Mouse (Mus musculus) hindbrain, embryonic 16.5 days (tissue): ENCODE measurements around the gene Gltp. TPM values are rescaled to one million over a fixed set of nuclear protein-coding genes. Genes with fewer than 3 reads are reported as not detected.

Experiments used
- ATAC-seq: fragments of 200-750 bp; cut with Nextera tagmentation; 2 replicates; pipeline ENCODE4 v1.8.0; 2017; ENCODE audit warnings: moderate TSS enrichment, moderate library complexity
- H3K27ac ChIP-seq: fragments of 300-500 bp; sonication (generic); 2 replicates; pipeline ENCODE4 v1.5.1; 2014; ENCODE audit warnings: low read depth, mild to moderate bottlenecking, control low read depth, low read length, moderate library complexity
- H3K27me3 ChIP-seq: fragments of 300-500 bp; sonication (generic); replicated peaks from 2 replicates; pipeline ENCODE4 v1.6.1; 2014; ENCODE audit warnings: low read length; ENCODE audit not compliant: control insufficient read depth, insufficient read depth
- H3K36me3 ChIP-seq: fragments of 300-500 bp; sonication (generic); 2 replicates; pipeline ENCODE4 v1.6.1; 2014; ENCODE audit warnings: mild to moderate bottlenecking, low read length, moderate library complexity, mixed read lengths; ENCODE audit not compliant: control insufficient read depth, insufficient read depth
- H3K4me1 ChIP-seq: fragments of 300-500 bp; sonication (generic); 2 replicates; pipeline ENCODE4 v1.6.1; 2014; ENCODE audit warnings: low read depth, low read length; ENCODE audit not compliant: control insufficient read depth, insufficient read depth
- H3K4me2 ChIP-seq: fragments of 300-500 bp; sonication (generic); 2 replicates; pipeline ENCODE4 v1.6.1; 2014; ENCODE audit warnings: mild to moderate bottlenecking, low read length, control low read depth, moderate library complexity
- H3K4me3 ChIP-seq: fragments of 300-500 bp; sonication (generic); 2 replicates; pipeline ENCODE4 v1.5.1; 2014; ENCODE audit warnings: mild to moderate bottlenecking, low read length, control low read depth, moderate library complexity
- H3K9ac ChIP-seq: fragments of 300-500 bp; sonication (generic); 2 replicates; pipeline ENCODE4 v1.6.1; 2014; ENCODE audit warnings: low read depth, mild to moderate bottlenecking, control low read depth, low read length, moderate library complexity
- H3K9me3 ChIP-seq: fragments of 300-500 bp; sonication (generic); 2 replicates; pipeline ENCODE4 v1.6.1; 2014; ENCODE audit warnings: mild to moderate bottlenecking, low read length, moderate library complexity; ENCODE audit not compliant: control insufficient read depth
- WGBS: fragments of 180-500 bp; shearing (Covaris S2); extraction: QIAGEN DNeasy Blood & Tissue Kit; methylation state at CpG from one replicate; pipeline ENCODE4 v1.1.7; 2014; 5-methylcytosine and 5-hydroxymethylcytosine counted together
- polyA plus RNA-seq: library from polyadenylated mRNA; unstranded; fragments of >200 nt; fragmentation: Nextera tagmentation; extraction: Ambion mirVana; gene quantifications from 2 replicates; pipeline ENCODE4 v1.2.1, GENCODE M21; 2015

Gene Gltp
- polyA plus RNA-seq, 1 experiment from 2014 or later, result 53.4 TPM

- H3K4me1 ChIP-seq, result peaks cover 16% of the 10 kb centered on the region
- H3K4me3 ChIP-seq, result no peak overlapping the region
- no peak overlapping the region for H3K4me2 ChIP-seq
- WGBS, result 89% methylated on average over 5 of the region's 5 CpGs
- H3K9ac ChIP-seq, result no peak overlapping the region
- peaks cover 28% of the 10 kb centered on the region for H3K27me3 ChIP-seq
- no peak overlapping the region for H3K27ac ChIP-seq
- no peaks in the 10 kb centered on the region for H3K36me3 ChIP-seq
- no peak for ATAC-seq
- H3K9me3 ChIP-seq, result no peaks in the 10 kb centered on the region
Measured at GRCm38 (mm10) chr5:114655721-114656120, 35.1 kb downstream of the Gltp start.

- no peak for ATAC-seq
Measured at GRCm38 (mm10) chr5:114653656-114654437, 36.9 kb downstream of the Gltp start.

DNA sequence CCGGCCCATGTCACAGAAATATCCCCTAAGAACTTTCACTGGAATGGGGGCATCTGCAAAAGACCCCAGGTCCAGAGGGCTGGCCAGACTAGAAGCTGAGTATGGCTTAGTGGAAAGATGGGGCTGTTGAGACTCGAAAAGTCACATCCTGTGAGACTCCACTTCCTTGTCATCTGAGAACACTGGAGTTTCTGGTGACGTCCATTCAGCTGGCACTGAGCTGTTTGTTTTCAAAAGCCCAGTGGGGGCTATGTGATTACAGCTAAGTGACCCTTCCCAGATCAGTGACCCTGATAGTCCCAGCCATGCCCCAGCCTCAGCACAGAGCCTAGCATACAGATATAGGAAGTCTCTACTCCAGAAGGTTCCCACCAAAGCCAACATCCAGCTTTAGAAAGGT lies 39.3 kb downstream of the Gltp start:
- Histone ChIP-seq H3K27ac (no peak overlapping the region), H3K4me3 (no peak overlapping the region), H3K27me3 (peaks cover 3% of the 10 kb centered on the region), H3K4me1 (peaks cover 13% of the 10 kb centered on the region), H3K9me3 (no peaks in the 10 kb centered on the region), H3K9ac (no peak overlapping the region), H3K36me3 (no peaks in the 10 kb centered on the region), H3K4me2 (no peak overlapping the region)
- 37% methylated on average over 3 of the region's 3 CpGs for WGBS
- ATAC-seq, result no peak

More at GRCm38 (mm10) chr5:114653656-114654437, 36.9 kb downstream of the Gltp start:
- Histone ChIP-seq H3K4me2 (no peak overlapping the region), H3K27ac (no peak overlapping the region), H3K9ac (no peak overlapping the region), H3K36me3 (no peaks in the 10 kb centered on the region), H3K4me1 (peaks cover 16% of the 10 kb centered on the region), H3K27me3 (peaks cover 18% of the 10 kb centered on the region), H3K4me3 (no peak overlapping the region), H3K9me3 (no peaks in the 10 kb centered on the region)
- 84% methylated on average over 13 of the region's 15 CpGs for WGBS

- WGBS, result 41% methylated on average over 13 of the region's 14 CpGs
- no peak for ATAC-seq
- no peak overlapping the region for H3K27ac ChIP-seq
Measured at GRCm38 (mm10) chr5:114651002-114651401, 39.8 kb downstream of the Gltp start.

GRCm38 (mm10) chr5:114648728-114649311 lies 42.0 kb downstream of the Gltp start:
- H3K36me3 ChIP-seq, result no peaks in the 10 kb centered on the region
- H3K4me2 ChIP-seq, result no peak overlapping the region
- no peak overlapping the region for H3K9ac ChIP-seq
- H3K27me3 ChIP-seq, result no peaks in the 10 kb centered on the region
- H3K4me3 ChIP-seq, result no peak overlapping the region
- no peak overlapping the region for H3K27ac ChIP-seq
- 64% methylated on average over 11 of the region's 11 CpGs for WGBS
- no peak for ATAC-seq
- H3K9me3 ChIP-seq, result no peaks in the 10 kb centered on the region
- peaks cover 13% of the 10 kb centered on the region for H3K4me1 ChIP-seq

More at GRCm38 (mm10) chr5:114651002-114651401, 39.8 kb downstream of the Gltp start:
- Histone ChIP-seq H3K4me3 (no peak overlapping the region), H3K9ac (peak overlapping the region; percentile 26; the same call in 1 of the 2 replicates), H3K4me1 (peaks cover 13% of the 10 kb centered on the region), H3K27me3 (no peaks in the 10 kb centered on the region; the same call in 1 of the 2 replicates), H3K9me3 (no peaks in the 10 kb centered on the region), H3K4me2 (no peak overlapping the region), H3K36me3 (no peaks in the 10 kb centered on the region)

DNA sequence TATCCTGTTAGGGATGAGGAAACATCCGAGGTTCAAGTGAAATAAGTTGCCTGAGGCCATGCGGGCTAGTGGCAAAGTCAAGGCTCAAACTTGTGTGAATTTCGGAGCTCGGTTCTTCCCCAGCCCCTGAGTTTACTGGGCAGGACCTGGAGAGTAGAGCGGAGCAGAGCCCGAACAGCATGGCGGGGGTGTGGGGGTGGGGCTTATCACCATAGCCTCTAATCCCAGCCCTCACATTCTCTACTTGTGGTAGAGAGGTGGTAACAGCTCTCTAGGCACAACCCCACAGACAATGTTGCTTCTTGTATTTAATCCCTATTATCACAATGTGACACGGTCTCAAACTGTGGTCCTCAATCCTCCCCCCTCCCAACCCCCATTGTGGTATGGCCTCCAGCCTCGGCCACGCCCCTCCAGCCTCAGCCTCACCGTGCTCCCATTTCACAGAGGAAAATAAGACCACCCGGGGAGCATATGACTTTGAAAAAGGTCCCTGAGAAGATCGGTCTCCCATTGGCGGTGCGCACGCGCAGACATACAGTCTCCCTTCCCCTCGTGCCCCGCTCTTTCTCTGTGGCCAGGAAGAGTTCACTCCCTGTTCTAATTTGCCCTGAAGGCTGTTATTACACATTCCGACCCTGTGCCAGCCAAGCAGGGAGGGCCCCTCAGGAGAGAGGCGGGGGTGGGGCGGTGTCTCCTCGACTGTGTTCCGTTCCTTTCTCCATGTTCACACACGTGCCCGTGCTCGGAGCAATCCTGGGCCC lies 43.4 kb downstream of the Gltp start:
- peak; percentile 64 for ATAC-seq
- WGBS, result 3% methylated on average over 27 of the region's 27 CpGs
- peak overlapping the region; percentile 71 for H3K4me2 ChIP-seq
- H3K4me3 ChIP-seq, result peak overlapping the region; percentile 32
- H3K36me3 ChIP-seq, result no peaks in the 10 kb centered on the region
- no peaks in the 10 kb centered on the region for H3K27me3 ChIP-seq
- 0 out of 2 replicates have a peak overlapping the region, but pooled peaks have one; percentile 19 for H3K27ac ChIP-seq
- no peaks in the 10 kb centered on the region for H3K9me3 ChIP-seq
- H3K4me1 ChIP-seq, result peaks cover 13% of the 10 kb centered on the region
- peak overlapping the region; percentile 51 for H3K9ac ChIP-seq

DNA sequence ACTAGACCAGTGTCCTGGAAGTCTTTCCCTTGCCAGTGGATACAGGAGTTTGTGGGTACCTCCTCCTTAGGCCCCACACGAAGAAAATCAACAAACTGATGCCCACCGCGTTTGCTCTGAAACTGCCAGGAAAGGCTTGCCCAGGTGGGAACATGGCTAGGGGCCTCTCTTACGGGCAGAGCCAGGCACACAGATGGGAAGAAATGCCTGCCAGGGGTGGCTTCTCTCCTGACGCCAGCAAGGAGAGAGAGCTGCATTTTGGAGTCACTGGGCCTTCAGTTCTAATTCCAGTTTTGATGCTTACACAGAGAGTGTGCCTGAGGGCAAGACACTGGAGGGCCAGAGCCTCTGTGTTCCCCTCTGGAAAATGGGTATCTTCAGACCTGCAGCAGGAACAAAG lies 44.9 kb downstream of the Gltp start:
- no peaks in the 10 kb centered on the region for H3K9me3 ChIP-seq
- no peak overlapping the region for H3K9ac ChIP-seq
- no peak for ATAC-seq
- WGBS, result 86% methylated on average over 5 of the region's 5 CpGs
- H3K36me3 ChIP-seq, result no peaks in the 10 kb centered on the region
- peaks cover 10% of the 10 kb centered on the region for H3K4me1 ChIP-seq
- H3K4me2 ChIP-seq, result no peak overlapping the region
- no peaks in the 10 kb centered on the region for H3K27me3 ChIP-seq
- no peak overlapping the region for H3K27ac ChIP-seq
- H3K4me3 ChIP-seq, result no peak overlapping the region

DNA sequence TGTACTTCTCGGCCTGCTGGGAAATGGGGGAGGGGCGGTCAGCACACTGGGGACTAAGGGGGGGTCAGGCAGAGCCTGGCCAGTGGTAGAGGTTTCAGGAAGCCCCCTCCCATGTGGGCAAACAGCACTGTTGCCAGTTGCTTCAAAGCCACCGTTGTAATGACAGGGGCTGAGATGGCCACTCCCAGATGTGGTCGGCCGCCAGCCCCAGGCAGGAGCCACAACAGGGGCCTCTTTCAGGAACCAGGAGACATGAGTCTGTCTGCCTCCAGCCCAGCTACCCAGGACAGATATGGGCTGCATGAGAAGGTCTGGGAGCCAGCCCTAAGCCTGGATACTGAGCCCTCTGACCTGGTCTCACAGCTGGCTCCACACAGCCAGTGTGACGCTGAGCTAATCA lies 45.9 kb downstream of the Gltp start:
- no peak for ATAC-seq
- Histone ChIP-seq H3K4me2 (no peak overlapping the region), H3K4me3 (no peak overlapping the region), H3K4me1 (peaks cover 9% of the 10 kb centered on the region), H3K9ac (no peak overlapping the region), H3K36me3 (no peaks in the 10 kb centered on the region), H3K9me3 (no peaks in the 10 kb centered on the region), H3K27ac (no peak overlapping the region), H3K27me3 (no peaks in the 10 kb centered on the region)
- WGBS, result 59% methylated on average over 6 of the region's 6 CpGs

DNA sequence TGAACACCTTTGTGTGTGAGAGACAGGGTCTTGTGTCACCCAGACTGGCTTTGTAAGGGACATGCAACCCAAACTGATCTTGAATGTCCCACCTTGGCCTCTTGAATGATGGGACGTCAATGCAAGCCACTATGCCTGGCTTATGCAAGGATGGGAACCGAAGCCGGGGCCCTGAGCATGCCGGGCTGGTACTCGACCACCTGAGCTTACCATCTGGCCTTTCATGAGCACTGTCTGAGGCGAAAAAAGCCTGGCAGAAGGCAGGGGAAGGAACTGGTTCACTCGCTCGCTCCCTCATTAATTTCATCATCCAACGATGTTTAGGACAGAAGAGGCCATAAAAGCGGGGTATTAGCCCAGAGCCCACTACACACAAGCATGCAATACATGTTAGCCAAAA lies 50.0 kb downstream of the Gltp start:
- H3K9me3 ChIP-seq, result no peaks in the 10 kb centered on the region
- H3K27me3 ChIP-seq, result no peaks in the 10 kb centered on the region
- H3K4me2 ChIP-seq, result no peak overlapping the region
- H3K9ac ChIP-seq, result no peak overlapping the region
- H3K27ac ChIP-seq, result no peak overlapping the region
- no peaks in the 10 kb centered on the region for H3K36me3 ChIP-seq
- no peak for ATAC-seq
- H3K4me1 ChIP-seq, result no peaks in the 10 kb centered on the region
- 72% methylated on average over 10 of the region's 10 CpGs for WGBS
- no peak overlapping the region for H3K4me3 ChIP-seq
